Mouse (Mus musculus) testis, adult 2 months (tissue): Measurements from ENCODE around the gene Lrmda.

ENCODE experiments used
- CTCF ChIP-seq: fragments of 200-500 bp; IDR thresholded peaks from 2 replicates; pipeline ENCODE4 v1.5.1; 2012; ENCODE audit warnings: low read depth, mild to moderate bottlenecking, inconsistent platforms, low read length, moderate library complexity; ENCODE audit not compliant: control insufficient read depth, insufficient read depth, insufficient replicate concordance
- POLR2A ChIP-seq: fragments of 200-500 bp; IDR thresholded peaks from 2 replicates; pipeline ENCODE4 v1.6.1; 2012; ENCODE audit warnings: low read depth, mild to moderate bottlenecking, inconsistent platforms, low read length, moderate library complexity; ENCODE audit not compliant: control insufficient read depth

DNA sequence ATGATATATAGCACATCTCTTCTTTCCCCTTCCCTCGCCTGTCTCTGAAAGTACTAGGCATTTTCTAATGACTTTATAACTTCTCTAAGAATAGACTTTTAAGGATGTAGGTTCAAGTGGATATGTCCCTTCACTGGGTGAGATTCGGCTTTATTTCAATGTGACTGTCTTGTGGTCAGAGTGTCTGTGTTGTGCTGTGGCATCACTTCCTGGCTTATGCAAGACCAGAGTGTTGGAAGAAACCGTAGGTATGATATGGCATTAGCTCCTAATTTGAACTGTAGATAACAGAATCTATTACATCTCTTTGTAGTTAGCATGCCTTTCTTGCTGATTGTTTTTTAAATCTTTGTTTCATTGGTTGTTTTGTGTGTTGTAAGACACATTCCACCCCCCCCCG is 198.7 kb downstream of the Lrmda start:
- TF ChIP-seq POLR2A (no peak), CTCF (no peak)
